Mouse (Mus musculus) B cell, adult 2 months (primary cell): ENCODE data around the gene Grb14.

Source experiments
- DNase-seq, 2 experiments: peaks; one replicate each; pipeline ENCODE4 v3.0.0; 2022

Grb14 gene

DNA sequence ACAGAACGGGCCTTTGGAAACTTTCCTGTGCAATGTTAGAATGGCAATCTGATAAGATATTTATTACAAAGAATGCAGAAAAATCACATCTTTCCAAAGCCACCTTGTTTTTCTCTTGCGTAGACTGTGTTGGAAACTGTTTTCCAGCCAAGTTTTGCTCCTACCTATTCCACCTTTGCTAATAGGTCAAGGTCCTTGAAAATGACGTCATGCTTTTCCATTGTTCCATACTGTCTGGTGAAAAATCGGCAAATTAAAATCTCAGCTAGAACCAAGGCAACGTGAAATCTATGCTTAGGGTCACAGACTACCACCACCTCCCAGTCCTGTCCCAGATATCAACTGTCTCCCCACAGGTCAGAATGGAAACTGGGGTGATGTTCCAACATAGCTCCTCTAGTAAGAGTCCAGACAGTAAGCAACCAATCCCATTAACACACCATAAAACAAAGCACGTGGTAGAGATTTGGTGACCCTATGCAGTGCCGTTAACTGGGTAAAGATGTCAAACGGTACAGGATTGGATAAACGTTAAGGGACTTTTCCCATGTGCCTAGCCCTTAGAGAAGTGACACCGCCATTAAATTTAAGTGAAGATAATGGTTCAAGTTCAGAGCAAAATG is 50.9 kb downstream of the Grb14 start:
- no peak for DNase-seq

DNA sequence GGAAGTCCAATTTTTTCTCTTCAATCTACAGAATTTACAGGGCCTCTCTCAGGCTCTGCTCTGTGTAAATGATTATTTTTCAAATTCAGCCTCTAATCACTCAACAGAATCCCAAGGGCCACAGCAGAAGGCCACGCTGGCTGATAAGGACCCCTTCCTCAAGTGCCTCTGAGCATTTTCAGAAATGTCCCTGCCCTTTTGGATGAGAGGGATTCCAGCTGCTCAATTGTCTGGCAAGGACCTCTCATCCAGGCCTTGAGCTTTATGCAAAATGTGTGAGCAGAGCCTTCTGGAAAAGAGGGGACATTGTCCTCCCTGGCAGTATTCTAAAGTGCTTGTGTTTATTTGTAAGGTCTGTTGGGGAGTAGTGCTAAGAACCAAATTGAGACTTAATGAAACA is 51.7 kb downstream of the Grb14 start:
- no peak for DNase-seq

DNA sequence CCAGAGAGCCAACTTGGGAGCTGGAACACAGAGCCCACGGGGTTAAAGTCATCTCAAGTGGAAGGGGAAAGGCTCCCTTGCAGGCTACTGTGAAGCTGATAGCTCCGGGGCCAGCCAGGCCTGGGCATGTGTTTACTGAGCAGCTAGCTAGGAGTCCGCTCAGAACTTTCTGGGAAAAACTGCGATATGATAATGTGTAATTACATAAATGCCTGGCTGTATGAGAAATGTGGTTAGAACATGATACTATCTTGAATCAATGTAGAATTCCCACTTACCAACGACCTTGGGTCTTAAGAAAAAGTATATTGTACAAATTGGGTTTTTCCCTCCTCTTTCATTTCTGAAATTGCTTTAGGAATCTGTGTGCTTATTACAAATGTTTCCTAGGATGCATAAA is 53.0 kb downstream of the Grb14 start:
- no peak for DNase-seq

DNA sequence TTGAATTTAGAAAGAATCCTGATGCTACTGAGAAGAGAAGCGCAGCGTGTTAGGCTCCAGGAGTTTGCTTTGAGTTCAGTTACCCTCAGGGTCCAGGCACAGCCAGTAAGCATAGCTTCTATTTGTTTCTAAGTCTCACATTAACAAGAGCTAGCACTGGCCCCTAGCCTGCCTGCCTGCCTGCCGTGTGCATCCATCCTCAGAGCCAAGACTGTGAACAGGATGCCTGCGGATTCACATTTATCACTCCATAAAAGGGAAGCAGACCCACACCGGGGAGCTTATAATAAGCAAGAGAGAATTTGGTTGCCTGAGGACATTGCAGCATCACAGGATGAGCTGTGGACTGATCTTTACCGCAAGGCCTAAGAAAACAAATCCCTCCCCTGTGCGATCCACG is 53.8 kb downstream of the Grb14 start:
- DNase-seq: no peak

DNA sequence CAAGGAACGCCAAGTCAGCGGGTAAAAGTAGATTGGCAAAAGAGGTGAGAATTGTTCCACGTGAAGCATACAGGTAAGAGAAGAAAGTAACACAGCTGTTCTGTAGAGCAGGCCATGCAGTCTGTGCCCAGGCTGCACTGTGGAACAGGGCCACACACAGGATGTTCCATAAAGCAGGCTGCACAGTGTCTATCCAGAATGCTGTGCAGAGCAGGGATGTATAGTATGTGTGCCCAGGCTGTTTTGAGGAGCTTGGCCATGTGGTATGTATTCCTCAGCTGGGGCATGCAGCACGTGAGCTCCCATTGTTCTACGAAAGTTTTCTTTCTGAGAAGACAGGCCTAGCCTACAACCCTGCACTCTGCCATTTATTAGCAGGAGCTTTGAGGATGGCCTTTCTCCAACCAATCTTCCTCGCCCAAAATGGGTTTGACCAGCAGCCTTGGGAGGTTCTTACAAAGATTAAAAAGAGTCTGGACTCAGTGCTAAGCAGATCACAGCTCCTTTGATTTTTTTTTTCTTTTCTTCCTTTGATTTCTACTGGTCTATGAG is 57.8 kb downstream of the Grb14 start:
- no peak for DNase-seq

DNA sequence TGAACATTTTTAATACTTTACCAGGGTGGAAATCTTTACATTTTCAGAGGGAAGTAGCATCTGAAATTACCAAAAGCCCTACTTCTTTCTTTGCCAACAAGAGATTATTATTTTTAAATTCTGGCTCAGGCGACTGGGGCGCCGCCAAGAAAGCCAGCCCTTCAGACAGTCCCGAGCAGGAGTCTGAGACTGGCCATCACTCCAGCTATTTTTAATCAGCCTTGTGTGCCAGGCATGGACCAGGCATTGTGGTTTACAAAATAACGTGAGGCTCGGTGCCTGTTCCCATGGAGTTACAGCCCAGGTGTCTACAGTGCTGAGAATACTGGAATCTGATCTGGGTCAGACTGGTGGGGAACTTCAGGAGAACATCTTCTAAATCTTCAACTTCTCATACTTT is 58.5 kb downstream of the Grb14 start:
- no peak for DNase-seq

DNA sequence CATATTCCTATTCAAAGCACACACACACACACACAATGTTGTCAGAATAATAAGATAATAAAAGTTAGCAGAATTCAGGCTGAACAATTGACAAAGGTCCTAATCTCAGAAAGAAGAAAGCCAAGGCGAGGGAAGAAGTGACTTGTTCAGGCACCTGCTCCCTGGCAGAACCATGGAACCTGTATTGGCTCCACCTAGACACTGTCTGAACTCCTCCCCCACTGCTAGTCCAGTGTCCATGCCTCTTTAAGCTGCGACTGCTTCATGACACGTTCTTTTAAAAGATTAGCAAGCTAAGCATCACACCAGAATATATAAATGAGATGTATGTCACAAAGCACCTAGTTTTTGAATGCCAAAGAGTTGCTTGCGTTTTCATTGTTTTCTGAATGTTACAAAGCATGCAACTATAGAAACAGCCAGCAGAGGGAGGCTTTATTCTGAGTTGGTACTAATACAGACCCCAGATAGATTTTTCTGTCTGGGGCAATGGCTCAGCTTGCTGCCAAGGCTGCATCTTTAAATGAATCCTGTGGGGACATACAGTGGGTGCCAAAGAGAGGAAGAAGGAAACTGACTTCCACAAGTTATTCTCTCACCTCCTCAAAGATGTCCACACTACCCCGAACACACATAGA is 59.4 kb downstream of the Grb14 start:
- DNase-seq: peak; percentile 2

DNA sequence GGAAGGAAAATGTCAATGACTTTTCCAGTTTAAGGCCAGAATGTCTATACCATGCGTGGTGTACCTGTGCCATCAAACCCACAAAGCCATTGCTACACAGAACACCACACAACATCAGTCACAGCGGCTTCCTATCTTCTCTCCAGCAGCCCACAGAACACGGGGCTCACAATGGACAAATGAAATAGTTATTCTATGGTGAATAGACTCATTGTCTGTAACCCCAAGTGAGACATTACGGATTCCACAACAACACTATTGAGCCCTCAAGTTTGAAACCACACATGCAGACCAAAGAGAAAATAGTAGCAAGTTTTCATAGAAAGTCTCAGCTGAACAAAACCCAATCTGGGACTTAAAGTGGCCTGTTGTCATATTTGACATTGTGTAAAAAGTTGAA is 62.6 kb downstream of the Grb14 start:
- no peak for DNase-seq

DNA sequence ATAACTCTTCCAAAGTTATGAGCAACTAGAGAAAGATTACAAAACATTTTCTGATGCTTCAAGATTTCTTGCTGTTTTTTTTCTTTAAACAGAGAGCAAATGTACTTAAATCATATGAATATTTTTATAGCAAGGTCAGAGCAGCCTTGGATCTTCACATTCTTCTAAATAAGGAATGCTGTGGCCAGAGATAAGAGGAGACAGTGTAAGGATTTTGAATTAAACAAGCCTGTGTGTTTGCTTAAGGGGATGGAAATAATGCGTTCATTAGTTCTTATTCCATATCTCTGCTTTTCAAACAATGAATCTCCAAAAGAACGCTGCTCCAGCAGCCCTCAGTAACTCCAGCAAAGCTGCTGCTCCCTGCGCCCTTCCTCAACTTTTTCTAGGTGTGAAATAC is 63.4 kb downstream of the Grb14 start:
- DNase-seq: no peak

DNA sequence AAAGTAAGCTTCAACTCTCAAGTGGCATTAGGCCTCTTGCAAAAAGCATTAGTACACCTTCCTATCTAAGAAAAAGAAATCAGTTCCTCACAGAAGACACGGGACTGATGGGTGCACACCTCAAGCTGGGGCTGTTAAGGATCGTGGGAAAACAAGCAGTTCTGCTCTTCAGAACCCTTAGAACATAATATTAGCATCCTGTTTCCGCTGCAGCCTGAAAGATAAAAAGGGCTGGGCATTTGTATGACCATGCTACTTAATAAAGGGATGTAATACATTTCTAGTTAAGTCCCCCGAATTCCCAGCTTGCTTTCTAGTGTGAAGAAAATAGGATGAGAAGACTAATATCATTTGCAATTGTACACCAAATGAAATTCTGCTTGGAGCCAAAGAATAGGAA is 65.1 kb downstream of the Grb14 start:
- DNase-seq: no peak

DNA sequence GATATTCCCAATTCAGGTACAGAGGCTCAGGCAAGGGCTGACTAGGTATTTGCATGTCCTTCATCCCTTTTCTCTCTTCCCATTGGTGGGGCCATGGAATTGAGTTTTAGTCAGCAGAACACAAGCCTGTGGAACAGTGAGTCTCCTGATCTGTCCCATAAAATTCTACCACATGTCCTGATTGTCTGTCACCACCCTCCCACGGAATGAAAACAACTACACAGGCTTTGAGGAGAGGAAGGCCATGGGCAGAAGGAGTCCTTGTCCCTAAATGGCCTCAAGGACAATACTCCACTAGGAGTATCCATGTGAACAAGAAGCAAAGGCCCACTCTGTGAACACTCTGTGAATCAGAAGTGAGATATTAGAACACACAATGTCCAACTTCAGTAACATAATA is 69.3 kb downstream of the Grb14 start:
- DNase-seq: no peak

DNA sequence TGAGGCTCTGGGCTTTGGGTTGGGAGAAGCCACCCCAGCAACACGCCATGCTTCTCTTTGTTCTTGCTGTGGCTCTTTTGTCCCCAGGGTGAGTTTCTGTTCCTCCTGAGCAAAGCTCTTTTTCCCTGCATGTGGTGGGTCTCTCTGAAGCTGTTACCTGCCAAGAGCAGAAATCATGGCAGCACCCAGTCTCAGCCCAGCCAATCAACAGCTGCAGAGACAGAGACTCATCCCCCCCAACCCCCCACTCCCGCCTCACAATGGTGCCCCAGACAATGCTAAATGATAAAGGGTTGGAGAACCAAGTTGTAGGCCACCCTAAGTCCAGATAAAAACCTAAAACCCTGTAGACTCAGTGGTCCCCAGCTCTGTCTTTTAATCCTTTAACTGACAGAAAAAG is 75.6 kb downstream of the Grb14 start:
- DNase-seq: no peak

DNA sequence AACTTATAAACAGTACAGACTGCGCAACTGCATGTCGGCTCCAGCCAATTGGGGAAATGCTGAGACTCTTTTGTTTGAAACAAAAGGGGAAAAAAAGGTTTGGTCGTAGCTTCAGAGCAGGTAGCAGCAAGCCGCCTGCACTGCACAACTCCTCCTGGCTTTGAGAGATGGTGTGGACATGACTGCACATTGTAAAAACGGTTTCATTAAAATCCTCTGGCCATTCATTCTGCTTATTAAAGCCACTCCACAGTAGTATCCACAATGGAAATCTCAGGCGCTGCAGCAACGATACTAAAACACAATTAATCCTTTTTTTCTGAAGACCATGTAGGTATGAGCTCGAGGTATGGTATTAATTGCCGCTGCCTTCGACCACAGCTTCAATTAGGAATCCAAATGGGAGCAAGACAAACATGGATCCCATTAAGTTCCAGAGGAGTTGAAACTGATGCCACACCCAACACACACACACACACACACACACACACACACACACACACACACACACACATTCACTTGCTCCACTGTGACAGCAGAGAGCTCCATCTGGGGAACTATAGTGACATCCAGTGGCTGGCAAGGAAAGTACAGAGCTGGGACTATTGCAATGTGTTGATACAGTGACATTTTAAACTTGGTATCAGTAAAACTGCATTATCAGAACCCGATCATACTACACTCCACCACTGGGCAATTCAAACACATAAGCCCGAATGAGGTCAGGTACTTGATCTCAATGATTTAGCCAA is 76.2 kb downstream of the Grb14 start:
- no peak for DNase-seq

DNA sequence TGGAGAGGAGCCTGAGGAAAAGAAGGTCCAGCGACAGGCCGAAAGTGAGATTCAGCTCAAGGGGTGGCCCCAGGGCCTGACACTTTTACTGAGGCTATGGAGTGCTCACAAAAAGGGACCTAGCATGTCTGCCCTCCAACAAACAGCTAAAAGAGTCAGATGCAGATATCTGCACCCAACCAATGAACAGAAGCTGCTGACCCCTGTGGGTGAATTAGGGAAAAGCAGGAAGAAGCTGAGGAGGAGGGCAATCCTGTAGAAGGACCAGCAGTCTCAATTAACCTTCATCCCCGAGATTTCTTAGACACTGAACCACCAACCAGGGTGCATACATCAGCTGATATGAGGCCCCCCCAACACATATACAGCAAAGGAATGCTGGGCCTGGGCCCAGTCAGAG is 77.3 kb downstream of the Grb14 start:
- no peak for DNase-seq

DNA sequence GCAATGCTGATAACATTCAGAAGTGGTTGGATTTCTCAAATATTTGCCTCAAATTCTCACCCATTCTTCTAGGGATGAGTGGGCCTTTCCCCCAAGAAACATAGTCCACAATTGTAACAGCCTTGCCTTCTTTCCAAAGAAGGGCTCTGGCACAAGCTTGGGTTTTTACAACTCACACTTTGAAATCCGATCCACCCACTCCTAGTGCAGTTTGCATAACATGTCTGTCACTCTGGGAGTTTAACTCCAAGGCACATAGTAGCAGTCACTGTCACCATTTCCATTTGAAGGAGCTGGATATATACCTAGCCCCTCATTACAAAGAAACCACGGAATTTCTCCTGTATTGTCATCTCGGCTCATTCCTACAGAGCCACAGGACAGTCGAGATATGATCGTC is 103.9 kb downstream of the Grb14 start:
- no peak for DNase-seq

DNA sequence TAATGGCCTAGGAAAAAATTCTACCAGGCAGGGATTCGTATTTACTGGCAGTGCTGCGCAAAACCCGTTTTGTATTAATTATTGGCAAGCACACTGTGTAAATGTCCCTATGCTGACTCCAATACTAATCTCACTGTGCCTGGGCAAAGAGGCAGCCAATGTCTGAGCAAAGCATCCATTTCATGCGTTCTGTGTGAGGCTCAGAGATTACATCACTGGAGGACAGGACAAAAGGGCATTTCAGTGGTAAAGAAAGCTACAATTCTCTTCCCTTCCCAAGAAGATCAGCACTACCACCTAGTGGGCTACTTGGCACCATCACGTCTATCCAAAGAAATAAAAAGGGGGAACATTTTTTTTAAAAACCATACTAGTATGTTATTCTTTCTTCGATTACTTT is 109.3 kb downstream of the Grb14 start:
- no peak for DNase-seq

DNA sequence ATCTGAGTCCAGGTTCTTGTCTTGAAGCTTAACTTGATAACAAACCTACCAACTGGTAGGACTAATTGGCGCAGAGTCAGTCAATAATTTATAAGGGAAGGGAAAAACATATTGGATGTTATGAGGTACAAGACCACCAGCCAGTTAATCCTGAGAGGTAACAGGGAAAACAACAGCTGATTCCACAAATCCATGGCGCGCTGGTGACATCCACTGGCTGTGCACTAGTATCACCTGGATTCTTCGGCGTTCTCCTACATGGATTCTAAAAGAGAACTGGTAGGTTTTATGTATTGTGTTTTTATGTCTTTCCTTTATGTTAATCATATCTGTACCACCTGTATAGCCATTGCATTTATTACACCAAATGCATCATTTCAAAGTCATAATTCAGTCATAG is 119.9 kb downstream of the Grb14 start:
- no peak for DNase-seq

DNA sequence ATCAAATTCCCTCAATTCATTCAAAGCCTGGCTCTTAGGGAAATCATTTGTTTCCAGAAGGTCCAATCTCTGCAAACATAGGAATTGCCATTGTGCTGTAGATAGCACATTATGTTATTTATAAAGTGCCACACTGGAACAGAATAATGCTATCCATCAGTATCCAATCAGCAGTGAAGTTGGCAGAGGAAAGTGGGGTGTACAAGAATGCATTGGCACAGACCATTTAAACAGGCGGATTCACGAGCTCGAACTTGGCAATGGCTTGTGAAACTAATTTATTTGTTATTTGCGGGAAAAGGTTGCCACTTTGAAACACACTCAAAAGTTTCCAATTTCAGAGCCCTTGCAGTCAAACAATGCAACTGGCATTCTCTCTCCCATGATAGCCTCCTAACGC is 126.9 kb downstream of the Grb14 start:
- no peak for DNase-seq

DNA sequence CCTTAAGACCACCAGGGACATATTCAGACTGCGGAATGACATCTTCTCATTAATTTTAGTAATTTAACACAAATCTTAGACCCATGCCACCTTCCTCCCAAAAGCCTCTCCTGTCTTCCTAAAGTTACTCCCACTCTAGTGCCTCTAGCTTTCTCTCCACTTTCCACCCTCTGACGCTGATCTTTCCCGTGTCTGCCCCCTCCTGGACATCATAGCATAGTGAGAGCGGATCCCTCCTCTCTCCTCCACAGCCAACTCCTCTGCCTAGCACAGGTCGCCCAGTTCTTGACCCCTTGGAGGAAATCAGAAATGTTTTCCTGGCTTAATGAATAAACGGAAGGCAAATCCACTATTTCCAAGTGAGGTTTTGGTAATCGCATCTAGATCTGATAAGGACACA is 131.6 kb downstream of the Grb14 start:
- DNase-seq: no peak

DNA sequence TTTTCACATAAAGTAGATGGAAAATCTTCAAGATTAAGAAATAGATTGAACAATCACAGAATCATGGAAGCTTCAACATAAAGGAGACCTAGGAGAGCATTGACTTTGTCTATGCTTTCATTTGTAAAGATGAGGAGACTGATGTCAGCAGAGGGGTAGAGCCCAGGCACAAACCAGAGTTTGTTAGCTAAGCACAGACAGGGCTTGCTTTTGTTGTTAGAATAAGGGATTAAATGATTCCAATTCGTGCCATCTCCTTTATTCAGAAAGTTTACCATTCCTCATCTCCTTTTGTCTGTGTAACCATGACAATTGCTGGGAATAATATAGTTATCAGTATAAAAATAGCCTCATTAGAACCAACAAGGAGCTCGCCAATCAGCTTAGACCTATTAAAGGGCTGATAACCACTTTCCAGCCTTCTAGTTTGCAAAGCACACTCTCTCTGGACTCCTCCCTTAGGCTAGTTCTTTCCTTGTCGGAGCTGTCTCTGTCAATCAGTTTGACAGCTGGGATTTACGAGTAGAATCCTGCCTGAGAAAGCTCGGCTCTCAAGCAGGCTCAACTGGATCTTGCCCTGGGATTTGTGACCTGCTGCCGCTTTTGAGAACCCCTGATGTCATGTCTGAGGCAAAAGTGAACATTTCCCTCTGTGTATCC is 137.6 kb downstream of the Grb14 start:
- no peak for DNase-seq

DNA sequence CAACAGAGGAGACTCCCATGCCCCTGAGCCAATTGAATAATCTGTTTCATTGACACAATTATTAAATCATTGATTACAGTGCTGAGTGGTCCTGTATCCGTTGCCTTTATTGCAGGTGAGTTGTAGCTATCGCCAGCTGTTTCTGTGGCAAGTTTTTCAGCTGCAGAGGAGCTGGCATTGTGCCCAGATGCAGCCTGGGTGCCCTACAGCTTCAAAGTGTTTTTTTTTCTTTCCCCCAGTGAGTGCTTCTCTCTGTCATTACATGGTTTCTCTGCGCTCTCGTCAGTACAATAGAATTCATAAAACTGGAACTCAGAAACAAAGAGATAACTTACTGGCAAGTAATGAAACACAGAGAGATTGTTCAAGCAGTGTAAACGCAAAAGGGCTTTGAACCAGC is 139.1 kb downstream of the Grb14 start:
- no peak for DNase-seq

DNA sequence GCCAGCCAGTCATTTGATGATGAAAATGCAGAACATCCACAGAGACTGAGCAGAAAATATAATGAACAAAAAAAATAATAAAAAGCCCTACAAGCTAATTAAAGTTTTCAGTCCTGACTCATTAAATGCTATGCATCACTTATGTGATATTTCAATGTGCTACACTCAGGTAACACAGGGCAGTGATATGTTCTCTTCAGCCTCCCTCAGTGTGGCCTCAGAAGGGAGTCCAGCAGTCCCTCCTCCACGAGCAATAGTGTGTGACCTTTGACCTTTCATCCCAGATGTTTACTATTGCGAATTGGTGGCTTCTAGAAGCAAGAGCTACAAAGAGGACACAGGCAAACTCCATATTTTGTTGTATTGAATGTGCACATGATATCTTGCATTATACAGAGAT is 146.5 kb downstream of the Grb14 start:
- no peak for DNase-seq
